ENCODE assay signal across 14 mouse cellular contexts in the genomic region with DNA sequence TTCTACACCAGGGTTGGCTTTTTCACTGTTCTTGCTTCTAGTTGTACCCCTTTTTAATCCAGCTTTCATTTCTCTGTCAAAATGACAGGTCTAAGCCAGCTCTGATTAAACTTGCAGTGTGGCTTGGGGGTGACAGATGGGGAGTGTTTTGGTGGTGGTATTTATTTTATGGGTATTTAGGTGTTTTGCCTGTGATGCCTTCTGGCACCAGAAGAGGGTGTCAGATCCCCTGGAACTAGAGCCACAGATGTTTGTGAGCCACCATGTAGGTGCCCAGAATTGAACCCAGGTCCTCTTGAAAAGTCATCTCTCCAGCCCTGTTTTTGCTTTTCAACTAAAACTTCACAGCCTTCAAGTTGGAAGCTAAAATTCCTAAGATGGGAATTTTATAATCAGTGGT. TPM values are rescaled to one million over a fixed set of nuclear protein-coding genes. Genes with fewer than 3 reads are reported as not detected.
DNase-seq lines count a peak whose midpoint lies in the region; ATAC-seq and TF ChIP-seq lines count a peak whose summit lies in the region.
"Had no signal": no experiment of that assay in that cellular context is flagged by ENCODE, and none has a peak within 500 bp of the region (broad histone marks: within the 10 kb centered on the region; RNA-seq: fewer than 3 reads in every experiment).

No protein-coding gene starts in this region.

- H3K4me3 ChIP-seq in left cerebral cortex, adult 2 months: no peak overlapping the region
- no peak overlapping the region for H3K4me3 ChIP-seq in forebrain, embryonic 12.5 days (replicated peaks)
- H3K4me3 ChIP-seq: embryonic facial prominence, embryonic 10.5 days; heart, embryonic 15.5 days had no signal

- peak; percentile 8 for TF ChIP-seq CTCF in left cerebral cortex, adult 2 months (IDR thresholded peaks at IDR 0.05)

- no peaks in the 10 kb centered on the region for H3K36me3 ChIP-seq in forebrain, embryonic 12.5 days (replicated peaks)
- H3K36me3 ChIP-seq: embryonic facial prominence, embryonic 10.5 days; heart, embryonic 15.5 days had no signal

- no peak overlapping the region for H3K4me2 ChIP-seq in forebrain, embryonic 12.5 days
- H3K4me2 ChIP-seq: hindbrain, embryonic 14.5 days had no signal

- H3K9ac ChIP-seq in forebrain, embryonic 12.5 days: no peak overlapping the region
- H3K9ac ChIP-seq: heart, embryonic 15.5 days; hindbrain, embryonic 14.5 days had no signal

- intact Hi-C loops in left cerebral cortex, adult 2 months (cut with DNase I): loop anchor here (10.0 kb wide), 1 partner anchor 90 kb away; no protein-coding TSS in a partner anchor
- intact Hi-C loops in left cerebral cortex, postnatal 25 days (cut with DNase I): no loop called here

- no peaks in the 10 kb centered on the region for H3K27me3 ChIP-seq in forebrain, embryonic 12.5 days
- H3K27me3 ChIP-seq: heart, embryonic 15.5 days had no signal

- ATAC-seq in CD4-positive, CD25-positive, alpha-beta regulatory T cell, adult 4 months: no peak
- no peak for ATAC-seq in forebrain, embryonic 12.5 days (ENCODE audit: low FRiP score)
- no peak for ATAC-seq in megakaryocyte progenitor cell, adult 5-6 weeks (replicated peaks; ENCODE audit: poor library complexity)

- no peaks in the 10 kb centered on the region for H3K9me3 ChIP-seq in forebrain, embryonic 12.5 days
- H3K9me3 ChIP-seq: embryonic facial prominence, embryonic 10.5 days; heart, embryonic 15.5 days had no signal

- no peak overlapping the region for H3K27ac ChIP-seq in left cerebral cortex, adult 2 months
- H3K27ac ChIP-seq in forebrain, embryonic 12.5 days: no peak overlapping the region
- H3K27ac ChIP-seq: embryonic facial prominence, embryonic 10.5 days; heart, embryonic 15.5 days; hindbrain, embryonic 14.5 days had no signal

- peaks cover 8% of the 10 kb centered on the region for H3K4me1 ChIP-seq in forebrain, embryonic 12.5 days

- peak; percentile 53 for DNase-seq in CD4-positive, CD25-positive, alpha-beta regulatory T cell, adult 2 months (ENCODE audit: low read depth, low spot score)
- DNase-seq in left cerebral cortex, adult 2 months (ENCODE audit: extremely low spot score in 1 of 2, low spot score in 2 of 2): no peak
- no peak for DNase-seq in left cerebral cortex, postnatal 25 days (ENCODE audit: low spot score in 2 of 2)
- DNase-seq in A20 (ENCODE audit: low read depth, low spot score) (peak; percentile 40), R1 (ENCODE audit: low read depth, low spot score) (peak; percentile 46)
- DNase-seq: adrenal gland, postnatal 14 days; cerebellum, adult 9-11 months; kidney, adult 9 months had no signal

RNA-seq across cellular contexts. Expression of a gene that starts 3.5 kb away (rescaled TPM):
- polyA plus RNA-seq in CD4-positive, CD25-positive, alpha-beta regulatory T cell, adult 4 months (2017; shearing (Covaris generic)): 10 to 100 TPM; 17.6 to 18.4 TPM
- 10 to 100 TPM; 36.7 TPM for total RNA-seq in left cerebral cortex, adult 2 months (2021)
- total RNA-seq in left cerebral cortex, postnatal 25 days (2021): 10 to 100 TPM; 34.1 to 34.3 TPM
- 4.5 and 5.3 TPM in 2 replicates for polyA plus RNA-seq in forebrain, embryonic 12.5 days (2016; fragmentation: Nextera tagmentation; extraction: Ambion mirVana)
- total RNA-seq in megakaryocyte progenitor cell, adult 5-6 weeks (2015): 13.3 and 17.3 TPM in 2 replicates
- 6.7 and 9.1 TPM in 2 replicates for total RNA-seq in megakaryocyte progenitor cell, adult 5-6 weeks (2017)

RNA-seq across cellular contexts. Expression of a gene that starts 4.1 kb away (rescaled TPM):
- polyA plus RNA-seq in CD4-positive, CD25-positive, alpha-beta regulatory T cell, adult 4 months (2017; shearing (Covaris generic)): 10 to 100 TPM; 57.1 to 75.0 TPM
- 10 to 100 TPM; 66.1 to 70.1 TPM for total RNA-seq in left cerebral cortex, adult 2 months (2021)
- total RNA-seq in left cerebral cortex, postnatal 25 days (2021): 10 to 100 TPM; 62.3 to 64.5 TPM
- 74.0 and 76.8 TPM in 2 replicates for polyA plus RNA-seq in forebrain, embryonic 12.5 days (2016; fragmentation: Nextera tagmentation; extraction: Ambion mirVana)
- 22.8 and 25.4 TPM in 2 replicates for total RNA-seq in megakaryocyte progenitor cell, adult 5-6 weeks (2015)
- 15.4 and 17.5 TPM in 2 replicates for total RNA-seq in megakaryocyte progenitor cell, adult 5-6 weeks (2017)

Comparison
In these comparisons a context has a peak if more than half of its experiments do, and no peak if none do; other contexts are left out.
1. DNase-seq: peak in CD4-positive, CD25-positive, alpha-beta regulatory T cell, adult 2 months (single experiment), A20 (single experiment) and R1 (single experiment); none in left cerebral cortex, adult 2 months (0 of 2) and left cerebral cortex, postnatal 25 days (0 of 2).